Mouse (Mus musculus): Measurements from ENCODE around the gene Mtfr1l.

DNA sequence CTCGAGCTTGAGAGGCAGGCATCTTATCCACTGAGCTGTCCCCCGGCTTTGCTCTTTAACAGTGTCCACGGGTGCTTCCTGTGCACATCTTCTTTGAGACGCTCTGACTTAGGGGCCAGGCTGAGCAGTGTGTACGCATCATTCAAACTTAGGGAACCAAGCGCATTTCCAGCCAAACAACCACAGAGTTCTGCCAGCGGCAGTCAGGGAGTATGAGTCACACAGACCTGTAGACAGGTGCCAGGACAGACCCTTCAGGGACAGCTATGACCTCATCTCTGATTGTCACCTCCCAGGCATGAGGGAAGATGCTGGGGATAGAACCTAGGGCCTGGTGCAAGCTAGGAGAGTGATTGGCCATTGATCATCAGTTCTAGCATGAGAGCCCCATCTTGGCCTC, 24.0 kb upstream of the Mtfr1l start:
- TF ChIP-seq EP300 (IDR thresholded peaks at IDR 0.05; ENCODE audit: low read depth) = no peak
- TF ChIP-seq CTCF (IDR thresholded peaks at IDR 0.05; ENCODE audit: low read depth) = no peak

Data from heart, postnatal 0 days (tissue).